Mouse (Mus musculus) T-helper 17 cell (primary cell): Measurements from ENCODE around the gene Gpr153.

Experiments used
- in situ Hi-C, 2 experiments: fragments of 300-600 bp; cut with MboI, MseI; formaldehyde crosslinking; loops; 1 replicate in 1 of 2; 2 replicates in 1 of 2; pipeline ENCODE4 v1.15.1; 2025; ENCODE audit warnings: high pct_unique_total_duplicates in 2 of 2

Gene Gpr153

DNA sequence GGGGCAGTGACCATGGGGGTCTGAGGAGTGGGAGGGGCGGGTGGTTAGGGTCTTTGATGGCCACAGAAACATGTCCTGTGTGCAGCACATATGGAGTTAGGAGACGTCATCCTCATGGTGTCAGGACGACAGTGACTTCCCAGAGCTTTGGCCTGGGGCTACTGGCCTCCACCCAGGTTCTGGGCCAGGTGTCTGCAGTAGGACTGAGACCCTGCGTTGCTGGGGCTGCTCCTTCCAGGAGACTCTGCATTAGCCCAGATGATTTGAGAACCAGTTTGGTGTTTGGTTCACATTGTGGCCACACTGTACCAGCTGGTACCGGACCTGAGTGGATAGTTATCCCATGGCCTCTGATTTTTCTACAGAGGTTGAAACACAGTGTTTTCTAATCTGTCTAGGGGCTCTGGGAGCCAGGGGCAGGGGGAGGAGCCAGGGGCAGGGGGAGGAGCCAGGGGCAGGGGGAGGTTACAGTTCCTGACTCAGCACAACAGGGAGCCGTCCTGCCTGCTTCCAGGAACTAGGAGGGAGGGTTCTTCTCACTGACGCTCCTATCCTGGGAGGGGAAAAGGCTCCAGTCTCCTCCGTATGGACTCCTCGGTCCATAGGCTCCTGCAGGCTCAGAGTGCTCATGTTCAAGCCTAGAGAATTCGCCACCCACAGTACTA lies 10.4 kb upstream of the Gpr153 start:
- in situ Hi-C loops: loop anchor here in 1 of 2 experiments (5.0 kb wide), 1 partner anchor 51 kb away; no protein-coding TSS in a partner anchor

DNA sequence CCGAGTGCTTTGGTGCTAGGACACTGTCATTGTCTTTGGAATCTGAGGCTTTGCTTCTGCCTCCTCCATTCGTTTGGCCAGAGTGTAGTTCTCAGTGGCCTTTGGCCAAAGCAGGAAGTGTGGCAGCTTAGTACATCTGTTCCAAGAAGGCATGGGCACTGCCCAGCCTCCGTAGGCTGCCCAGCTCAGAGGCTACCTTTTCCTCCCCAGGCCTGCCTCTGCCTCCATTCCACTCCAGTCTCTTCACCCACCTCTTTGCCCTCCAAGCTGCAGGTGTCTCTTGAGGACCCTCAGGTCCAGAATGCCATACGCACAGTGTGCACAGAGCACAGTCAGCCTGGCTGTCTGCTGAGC lies 9.9 kb upstream of the Gpr153 start:
- in situ Hi-C loops: loop anchor here in 1 of 2 experiments (5.0 kb wide), 1 partner anchor 52 kb away; no protein-coding TSS in a partner anchor

DNA sequence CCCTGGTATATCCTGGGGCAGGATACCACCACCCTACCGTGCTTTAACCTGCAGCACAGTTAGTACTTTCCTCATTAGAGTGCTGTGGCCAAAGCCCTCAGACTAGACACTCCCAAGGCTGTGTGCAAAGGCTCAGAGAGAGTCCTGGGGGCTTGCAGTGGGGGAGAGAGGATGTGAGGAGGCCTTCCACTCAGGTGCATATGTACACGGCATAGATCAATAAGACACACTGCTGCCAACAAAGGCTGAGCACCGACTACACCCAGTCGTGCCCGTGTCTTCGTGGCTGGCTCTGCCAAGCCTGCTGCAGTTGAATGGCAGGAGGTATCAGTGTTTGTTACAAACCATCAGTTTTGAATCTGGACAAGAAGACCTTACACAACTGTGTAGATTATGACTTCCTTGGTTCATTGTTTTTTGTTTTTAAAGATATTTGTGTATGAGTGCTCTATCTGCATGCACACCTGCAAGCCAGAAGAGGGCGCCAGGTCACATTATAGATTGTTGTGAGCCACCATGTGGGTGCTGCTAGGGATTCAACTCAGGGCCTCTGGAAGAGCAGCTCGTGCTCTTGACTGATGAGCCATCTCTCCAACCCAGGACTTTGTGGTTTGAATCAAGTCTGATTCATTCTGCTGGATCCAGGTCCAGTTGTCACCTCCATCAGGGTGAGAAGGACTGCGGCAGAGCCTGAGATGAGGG lies 9.0 kb upstream of the Gpr153 start:
- in situ Hi-C loops: loop anchor here in 1 of 2 experiments (5.0 kb wide), 1 partner anchor 53 kb away; no protein-coding TSS in a partner anchor

DNA sequence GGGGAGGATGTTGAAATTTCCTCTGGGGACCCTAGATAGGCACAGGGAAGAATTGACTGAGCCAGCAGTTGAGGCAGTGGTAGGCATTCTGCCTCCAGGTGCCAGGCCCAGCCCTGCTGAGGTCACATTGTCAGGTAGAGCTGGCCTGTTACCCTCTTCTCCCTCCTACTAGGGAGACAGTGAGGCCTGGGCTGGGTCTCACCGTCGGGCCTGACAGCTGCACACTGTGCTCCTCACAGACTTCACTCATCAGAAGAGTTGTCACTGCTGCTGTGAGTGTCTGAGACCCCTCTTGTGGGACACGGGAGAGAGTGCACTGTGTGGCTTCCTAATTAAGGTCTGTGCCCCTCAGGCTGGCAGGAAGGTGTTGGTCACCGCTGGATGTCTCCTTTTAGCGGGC lies 8.2 kb upstream of the Gpr153 start:
- in situ Hi-C loops: no loop called here

DNA sequence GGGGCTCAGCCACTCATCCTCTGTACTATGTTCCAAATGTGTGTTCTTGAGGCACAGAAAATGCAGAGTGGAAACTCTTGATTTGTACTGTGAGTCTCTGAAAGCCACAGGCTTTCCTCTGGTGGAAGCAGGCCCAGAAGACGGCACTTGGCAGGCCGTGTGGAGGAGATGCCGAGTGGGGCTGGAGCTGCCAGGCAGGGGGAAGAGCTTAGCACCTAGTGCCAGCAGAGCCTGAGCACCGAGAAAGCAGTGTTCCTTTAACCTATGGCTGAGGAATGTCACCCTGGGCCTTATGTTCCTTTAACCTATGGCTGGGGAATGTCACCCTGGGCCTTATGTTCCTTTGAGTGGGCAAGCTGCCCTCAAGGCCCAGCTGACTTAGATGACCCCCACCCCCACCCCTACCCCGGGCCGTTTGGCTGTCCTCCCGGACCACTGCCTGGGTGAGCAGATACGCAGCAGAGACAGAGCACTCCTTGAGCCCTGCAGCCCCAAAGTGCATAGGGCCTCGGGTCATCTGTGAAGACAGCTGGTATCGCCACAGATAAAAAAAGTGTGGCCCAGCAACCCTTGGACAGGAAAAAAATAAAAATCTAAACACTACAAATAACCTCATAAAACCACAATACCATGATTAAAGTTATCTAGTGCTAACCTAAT lies 7.7 kb upstream of the Gpr153 start:
- in situ Hi-C loops: no loop called here

DNA sequence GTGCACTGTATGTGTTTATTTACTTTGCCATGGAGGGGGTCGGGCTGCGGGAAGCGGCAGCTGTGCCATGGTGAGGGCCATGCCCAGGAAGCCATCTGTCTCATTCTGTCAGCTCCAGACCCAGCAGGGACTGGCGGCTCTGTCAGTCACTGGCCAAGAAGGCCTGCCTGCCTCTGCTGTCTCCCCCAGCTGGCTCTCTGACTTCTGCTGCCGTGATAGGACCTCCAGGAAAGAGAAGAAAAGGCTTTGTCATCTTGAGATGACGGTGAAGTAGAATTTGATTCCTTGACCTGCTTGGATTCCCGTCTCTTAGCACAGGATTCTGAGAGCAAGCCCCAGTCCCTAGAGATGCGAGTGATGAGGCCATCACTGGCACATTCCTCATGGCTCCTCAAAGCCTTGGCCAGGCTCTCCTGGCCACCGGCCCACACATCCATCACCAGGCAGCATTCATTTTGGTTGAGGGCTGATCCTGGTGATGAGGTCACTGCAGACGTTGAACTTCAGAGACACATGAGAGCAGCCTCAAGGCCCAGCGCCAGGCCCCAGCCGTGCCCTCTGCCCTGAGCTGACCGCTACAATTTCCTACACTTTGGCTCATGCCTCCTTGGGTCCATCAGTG lies 6.2 kb upstream of the Gpr153 start:
- in situ Hi-C loops: no loop called here

DNA sequence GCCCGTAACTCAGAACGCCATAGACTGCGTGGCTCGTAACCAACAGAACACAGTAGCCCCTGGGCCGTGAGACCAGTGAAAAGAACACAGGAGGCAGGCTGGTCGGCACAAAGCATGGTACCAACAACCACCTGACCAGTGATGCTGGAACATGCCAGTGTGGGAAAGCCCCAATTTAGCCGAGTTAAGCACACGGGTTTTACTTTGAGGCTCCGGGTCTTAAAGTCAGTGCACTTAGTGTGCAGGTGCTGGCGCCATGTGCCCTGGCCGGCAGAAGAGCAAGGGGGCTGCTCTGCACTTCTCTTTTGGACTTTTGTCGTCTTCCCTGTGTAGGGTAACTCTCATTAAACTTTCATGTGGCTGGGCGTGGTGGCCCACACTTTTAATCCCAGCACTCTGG lies 4.1 kb upstream of the Gpr153 start:
- in situ Hi-C loops: loop anchor here in 1 of 2 experiments (10.0 kb wide), 1 partner anchor 1875 kb away; the partner anchor contains the start of genes Trp73 and Wrap73

DNA sequence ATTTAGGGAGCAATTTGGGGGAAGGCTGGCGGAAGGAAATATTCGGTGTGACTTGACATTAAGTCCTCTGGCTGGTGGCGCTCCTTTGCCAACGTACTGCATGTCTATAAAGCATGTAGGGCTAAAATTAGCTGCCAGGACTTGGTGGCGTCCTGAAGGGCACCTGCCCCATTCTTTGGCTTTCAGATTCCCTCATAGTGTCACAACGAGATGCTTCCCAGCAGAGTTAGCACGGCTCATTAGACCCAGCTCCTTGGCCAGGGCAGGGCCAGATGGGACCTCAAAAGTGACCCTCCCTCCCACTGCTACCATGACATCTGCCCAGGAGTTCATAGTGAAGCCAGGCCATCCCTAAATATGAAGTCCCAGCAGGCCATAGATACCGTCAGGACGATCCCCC lies 3.4 kb upstream of the Gpr153 start:
- in situ Hi-C loops: loop anchor here in 1 of 2 experiments (10.0 kb wide), 1 partner anchor 1874 kb away; the partner anchor contains the start of genes Trp73 and Wrap73

DNA sequence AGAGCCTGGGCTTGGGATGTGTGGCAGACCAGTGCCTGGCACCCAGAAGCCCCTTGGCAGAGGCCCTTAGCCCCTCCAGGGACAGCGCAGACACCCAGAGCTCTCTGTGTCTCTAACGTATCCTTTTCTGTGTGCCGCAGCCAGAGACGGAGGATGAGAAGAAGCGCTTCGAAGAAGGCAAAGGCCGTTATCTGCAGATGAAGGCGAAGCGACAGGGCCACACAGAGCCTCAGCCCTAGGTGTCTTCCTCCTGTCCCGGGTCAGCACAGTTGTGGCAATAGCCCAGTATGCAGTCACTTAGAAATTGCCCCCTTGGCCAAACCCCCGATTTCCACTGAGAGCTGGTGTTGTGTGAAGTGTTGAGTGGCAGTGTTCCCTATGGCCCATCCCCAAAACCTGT lies 2.7 kb upstream of the Gpr153 start:
- in situ Hi-C loops: loop anchor here in 1 of 2 experiments (10.0 kb wide), 1 partner anchor 1873 kb away; the partner anchor contains the start of genes Trp73 and Wrap73

DNA sequence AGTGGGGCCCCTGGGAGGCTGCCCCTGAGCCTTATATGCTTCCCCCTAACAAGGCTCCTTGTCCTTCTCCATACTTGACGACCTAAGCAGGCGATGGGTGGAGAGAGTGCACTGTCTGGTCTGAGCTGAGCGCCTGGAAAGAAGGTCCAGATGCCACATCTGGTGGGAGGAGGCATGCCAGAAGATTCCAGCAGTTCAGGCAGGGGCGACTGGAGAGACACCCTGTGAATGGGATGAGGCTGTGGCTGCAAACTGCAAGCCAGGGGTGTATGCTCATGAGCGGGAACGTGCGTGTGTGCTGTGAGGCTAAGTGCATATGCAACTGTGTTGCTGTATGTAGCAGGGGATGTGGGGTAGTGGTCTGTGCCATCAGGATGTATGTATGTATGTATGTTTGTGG lies 2.0 kb upstream of the Gpr153 start:
- in situ Hi-C loops: loop anchor here in 1 of 2 experiments (10.0 kb wide), 1 partner anchor 1873 kb away; the partner anchor contains the start of genes Trp73 and Wrap73

DNA sequence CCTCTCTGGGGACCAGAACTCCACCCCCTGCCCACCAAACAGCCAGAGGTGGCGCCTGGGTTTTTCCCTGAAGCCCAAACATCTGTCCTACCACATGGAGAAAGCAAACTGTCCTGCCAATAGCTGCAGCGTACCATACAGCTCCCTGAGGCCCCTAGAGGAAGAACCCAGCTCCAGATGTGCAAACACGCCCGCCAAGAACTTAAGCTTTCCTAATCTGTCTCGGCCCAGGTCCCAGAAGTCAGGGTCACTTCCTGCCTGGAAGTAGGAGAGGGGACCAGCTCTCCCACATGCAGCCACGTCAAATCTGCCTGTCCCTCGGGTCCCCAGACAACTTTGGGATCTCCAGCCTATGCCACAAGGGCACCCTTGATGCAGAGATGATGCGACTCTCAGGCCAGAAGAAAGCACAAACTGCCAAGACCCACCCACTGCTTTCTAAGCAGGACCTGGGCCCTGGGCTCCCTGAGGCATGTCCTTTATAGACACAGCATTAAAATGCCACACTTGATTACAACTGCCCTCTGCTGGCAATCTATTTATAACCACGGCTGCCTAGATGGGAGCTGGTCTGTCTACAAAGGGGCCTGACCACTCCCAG lies 1.5 kb upstream of the Gpr153 start:
- in situ Hi-C loops: loop anchor here in 1 of 2 experiments (10.0 kb wide), 1 partner anchor 1872 kb away; the partner anchor contains the start of genes Trp73 and Wrap73

DNA sequence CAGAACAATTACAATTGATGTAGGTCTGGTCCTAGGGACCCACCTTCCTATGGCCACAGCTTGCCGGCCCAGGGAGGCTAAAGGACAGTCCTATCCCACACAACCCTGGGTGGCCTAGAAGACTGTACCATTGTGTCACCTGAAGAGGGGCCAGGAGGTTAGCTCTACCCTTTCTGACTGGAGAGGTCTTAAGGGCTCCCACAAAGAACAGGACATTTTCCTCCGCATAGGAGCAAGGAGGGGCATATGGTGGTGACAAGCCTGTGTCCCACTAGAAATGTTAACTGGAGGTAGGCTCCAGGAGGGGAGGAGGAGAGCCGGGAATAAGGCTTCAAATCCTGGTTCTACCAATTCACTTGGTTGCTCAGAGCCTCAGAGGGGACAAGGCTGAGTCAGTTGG lies 841 bp upstream of the Gpr153 start:
- in situ Hi-C loops: loop anchor here in 1 of 2 experiments (10.0 kb wide), 1 partner anchor 1872 kb away; the partner anchor contains the start of genes Trp73 and Wrap73

DNA sequence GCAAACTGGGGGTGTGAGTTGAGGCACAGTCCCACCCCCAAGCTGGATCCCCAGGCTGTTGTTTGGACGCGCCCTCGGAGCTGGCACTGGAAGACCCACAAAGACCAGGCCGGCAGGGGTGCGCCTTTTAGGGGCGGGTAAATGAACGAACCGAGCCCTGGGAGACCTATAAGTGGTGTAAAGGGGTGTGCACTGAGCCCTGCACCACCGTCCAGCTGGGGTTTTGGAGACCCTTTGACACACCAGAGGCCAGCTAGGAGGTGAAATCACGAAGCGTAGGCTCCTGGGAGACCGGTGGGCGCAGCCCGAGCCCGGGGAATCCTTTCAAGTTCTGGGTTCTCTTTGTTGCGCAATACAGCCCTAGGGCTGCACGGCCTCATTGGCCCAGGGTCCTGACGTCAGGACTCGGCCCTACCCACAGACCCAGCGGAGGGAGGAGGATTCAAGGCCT lies 674 bp downstream of the Gpr153 start:
- in situ Hi-C loops: loop anchor here in 1 of 2 experiments (10.0 kb wide), 1 partner anchor 1870 kb away; the partner anchor contains the start of genes Trp73 and Wrap73

DNA sequence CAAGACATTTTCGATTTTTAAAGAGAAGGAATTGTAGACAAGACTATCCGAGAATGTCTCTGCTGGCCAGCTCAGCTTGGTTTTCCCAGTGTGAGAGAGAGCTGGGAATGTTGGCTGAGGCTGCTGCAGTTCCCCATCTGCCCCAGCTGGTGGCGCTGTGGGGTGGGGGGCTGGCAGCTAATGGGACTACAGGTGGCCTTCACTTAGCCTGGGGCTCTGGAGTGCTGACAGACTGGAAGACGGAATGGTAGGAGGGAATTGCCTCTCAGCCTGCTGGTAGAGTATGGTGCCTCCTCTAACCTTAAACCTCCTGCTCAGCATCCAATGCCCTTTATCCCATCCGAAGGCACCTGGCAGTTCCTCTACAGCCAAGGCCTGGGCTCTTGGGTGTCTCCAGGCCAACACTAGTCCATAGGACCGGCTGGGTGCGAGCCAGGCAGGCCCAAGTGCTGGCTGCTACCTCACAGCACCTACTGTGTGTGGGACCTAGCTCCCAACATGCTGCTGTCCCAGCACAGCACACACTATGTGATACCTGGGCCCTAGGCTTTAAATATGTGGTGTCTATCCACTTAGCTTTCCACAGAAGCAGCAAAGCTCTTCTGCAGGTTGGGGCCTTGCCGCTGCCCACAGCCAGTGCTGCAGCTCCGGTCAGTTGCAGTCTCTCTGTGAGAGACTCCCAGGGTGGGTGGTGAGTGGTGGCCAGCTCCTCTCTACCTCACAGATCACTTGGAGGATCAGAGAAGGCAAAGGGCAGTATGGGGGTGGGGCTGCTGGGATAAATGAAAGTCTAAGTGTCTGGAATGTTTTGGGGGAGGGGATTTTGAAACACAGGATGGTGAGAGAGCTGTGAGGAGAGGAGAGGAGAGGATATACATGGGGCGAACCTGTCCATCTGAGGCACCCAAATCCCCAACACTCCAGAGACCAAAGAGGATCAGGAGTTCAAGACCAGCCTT lies 2.6 kb downstream of the Gpr153 start:
- in situ Hi-C loops: loop anchor here in 1 of 2 experiments (10.0 kb wide), 1 partner anchor 1868 kb away; the partner anchor contains the start of genes Trp73 and Wrap73

DNA sequence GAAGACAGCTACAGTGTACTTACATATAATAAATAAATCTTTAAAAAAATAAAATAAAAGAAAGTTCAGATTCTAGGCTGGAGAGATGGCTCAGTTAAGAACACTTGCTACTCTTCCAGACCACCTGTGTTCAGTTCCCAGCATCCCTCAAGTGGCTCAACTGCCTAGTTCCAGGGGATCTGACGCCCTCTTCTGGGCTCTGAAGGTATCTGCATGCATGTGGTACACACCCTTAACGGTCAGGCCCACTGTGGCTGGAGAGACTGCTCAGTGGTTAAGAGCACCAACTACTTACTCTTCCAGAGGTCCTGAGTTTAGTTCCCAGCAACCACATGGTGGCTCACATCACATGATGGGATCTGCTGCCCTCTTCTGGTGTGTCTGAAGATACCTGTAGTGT lies 3.9 kb downstream of the Gpr153 start:
- in situ Hi-C loops: loop anchor here in 1 of 2 experiments (10.0 kb wide), 1 partner anchor 1867 kb away; the partner anchor contains the start of genes Trp73 and Wrap73

DNA sequence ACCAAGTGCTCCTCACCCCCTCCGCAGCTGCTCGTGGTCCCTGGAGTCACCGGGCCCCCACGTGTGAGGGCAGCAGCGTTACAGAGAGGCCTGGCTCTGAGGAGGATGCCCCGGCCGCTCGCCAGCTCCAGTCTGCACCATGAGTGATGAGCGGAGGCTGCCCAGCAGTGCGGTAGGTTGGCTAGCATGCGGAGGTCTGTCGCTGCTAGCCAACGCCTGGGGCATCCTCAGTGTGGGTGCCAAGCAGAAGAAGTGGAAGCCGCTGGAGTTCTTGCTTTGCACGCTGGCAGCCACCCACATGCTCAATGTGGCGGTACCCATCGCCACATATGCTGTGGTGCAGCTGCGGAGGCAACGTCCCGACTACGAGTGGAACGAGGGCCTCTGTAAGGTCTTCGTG lies 5.0 kb downstream of the Gpr153 start:
- in situ Hi-C loops: loop anchor here in 1 of 2 experiments (10.0 kb wide), 1 partner anchor 1866 kb away; the partner anchor contains the start of genes Trp73 and Wrap73

DNA sequence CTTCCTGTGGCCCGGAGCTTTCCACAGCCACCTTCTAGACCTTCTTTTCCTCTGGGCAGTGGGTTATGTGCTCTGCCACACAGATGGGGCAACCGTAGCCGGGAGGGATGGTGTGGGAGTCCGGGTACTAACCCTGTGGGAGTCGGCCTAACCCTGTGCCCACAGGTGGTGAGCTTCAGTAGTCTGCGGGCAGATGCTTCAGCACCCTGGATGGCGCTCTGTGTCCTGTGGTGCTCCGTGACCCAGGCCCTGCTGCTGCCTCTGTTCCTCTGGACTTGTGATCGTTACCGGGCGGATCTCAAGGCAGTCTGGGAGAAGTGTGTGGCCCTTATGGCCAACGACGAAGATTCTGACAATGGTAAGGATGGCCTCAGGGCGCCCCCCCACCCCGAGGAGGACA lies 7.6 kb downstream of the Gpr153 start:
- in situ Hi-C loops: loop anchor here in 1 of 2 experiments (5.0 kb wide), 2 partner anchors 54 to 104 kb away; partner anchors contain the start of gene Acot7

DNA sequence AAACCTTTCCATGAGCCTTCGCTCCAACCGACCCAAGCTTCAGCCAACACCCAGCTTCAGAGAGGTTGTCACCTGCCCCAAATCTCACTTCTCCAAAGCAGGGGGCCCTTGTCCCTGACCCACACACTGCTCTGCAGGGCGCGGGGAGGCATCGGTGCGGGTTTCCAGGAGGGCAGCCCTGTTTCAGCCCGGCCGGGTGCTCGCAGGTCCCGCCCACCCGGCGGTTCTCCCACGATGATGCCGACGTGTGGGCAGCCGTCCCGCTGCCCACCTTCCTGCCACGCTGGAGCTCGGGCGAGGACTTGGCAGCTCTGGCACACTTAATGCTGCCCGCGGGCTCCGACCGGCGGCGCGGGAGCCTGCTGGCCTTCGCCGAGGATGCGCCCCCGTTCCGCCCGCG lies 8.7 kb downstream of the Gpr153 start:
- in situ Hi-C loops: loop anchor here in 1 of 2 experiments (5.0 kb wide), 2 partner anchors 55 to 105 kb away; partner anchors contain the start of gene Acot7
